Mouse (Mus musculus): ENCODE results near the gene Acap3. TPM values are rescaled to one million over a fixed set of nuclear protein-coding genes. Genes with fewer than 3 reads are reported as not detected.

Acap3 gene
- polyA plus RNA-seq (2012; rRNA removed): 29.1 and 31.9 TPM in 2 replicates

DNA sequence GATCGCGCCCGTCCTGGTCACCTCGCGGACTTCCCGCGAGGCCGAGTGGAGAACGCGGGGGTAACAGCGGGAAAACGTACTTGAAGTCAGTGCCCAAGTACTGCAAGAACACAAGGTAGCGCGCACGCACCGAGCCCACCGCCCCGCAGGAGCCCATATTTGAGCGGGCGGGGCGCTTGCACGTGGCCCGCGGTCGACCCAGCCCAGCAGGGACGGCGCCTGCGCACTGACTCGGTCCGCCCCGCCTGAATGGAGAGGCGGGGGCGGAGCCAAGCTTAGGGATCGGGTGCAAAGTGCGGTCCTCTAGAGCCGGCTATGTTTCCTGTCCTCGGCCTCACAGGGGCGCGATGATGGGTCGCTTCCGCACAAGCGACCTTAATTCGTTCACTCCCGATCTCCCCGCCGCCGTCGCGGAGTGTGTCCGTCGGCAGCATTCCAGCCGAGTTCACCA lies at the start of gene Acap3, which contains the start of gene Pusl1:
Acap3 (plus strand) TSS at position 272 of the 451 bp plus-strand sequence.
Pusl1 (minus strand) TSS at position 231 of the 451 bp plus-strand sequence.
- peaks cover 23% of the 10 kb centered on the region for H3K4me1 ChIP-seq (ENCODE audit: control insufficient read depth, insufficient read depth, insufficient read length)
- H3K27ac ChIP-seq (ENCODE audit: insufficient read depth, low read length): peak within 1 kb of the TSS; percentile 99
- peak within 1 kb of the TSS; percentile 91 for H3K4me3 ChIP-seq (ENCODE audit: extremely low read depth, insufficient read depth, insufficient read length)
- peak; percentile 90 to 95 for DNase-seq (ENCODE audit: low read depth in 1 of 2, low spot score in 2 of 2)
- peaks cover 13% of the 10 kb centered on the region for H3K36me3 ChIP-seq (ENCODE audit: control insufficient read depth, insufficient read depth, low read length)
- WGBS: under 1% methylated on average over 52 of the region's 52 CpGs
- TF ChIP-seq CTCF (IDR thresholded peaks at IDR 0.05; ENCODE audit: extremely low read depth, insufficient read depth, insufficient read length, insufficient replicate concordance) (no peak), POLR2A (IDR thresholded peaks at IDR 0.05; ENCODE audit: low read depth, low read length) (no peak)
- H3K27me3 ChIP-seq (ENCODE audit: control insufficient read depth, insufficient read depth, low read length): no peaks in the 10 kb centered on the region

DNA sequence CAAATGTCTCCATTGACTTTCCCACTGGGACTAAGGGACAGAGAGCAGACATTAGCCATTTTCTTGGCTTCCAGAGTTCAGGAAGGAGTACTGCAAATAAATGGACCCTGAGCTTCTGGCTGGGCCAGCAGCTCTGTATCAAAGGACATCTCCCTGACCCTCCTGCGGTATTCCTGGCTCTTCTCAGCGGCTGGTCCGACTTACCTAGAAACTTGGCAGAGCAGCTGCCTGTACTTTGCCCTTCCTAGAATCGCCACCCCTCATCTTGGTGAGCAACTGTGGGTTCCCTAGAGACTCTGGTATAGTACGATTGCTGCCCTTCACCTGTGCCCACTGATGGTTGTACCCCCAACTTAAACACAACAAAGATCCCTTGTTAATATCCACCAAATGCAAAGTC lies 48.4 kb upstream of the Acap3 start:
- no peak overlapping the region for H3K4me3 ChIP-seq (ENCODE audit: extremely low read depth, insufficient read depth, insufficient read length)
- WGBS: 92% methylated on average over 5 of the region's 5 CpGs

DNA sequence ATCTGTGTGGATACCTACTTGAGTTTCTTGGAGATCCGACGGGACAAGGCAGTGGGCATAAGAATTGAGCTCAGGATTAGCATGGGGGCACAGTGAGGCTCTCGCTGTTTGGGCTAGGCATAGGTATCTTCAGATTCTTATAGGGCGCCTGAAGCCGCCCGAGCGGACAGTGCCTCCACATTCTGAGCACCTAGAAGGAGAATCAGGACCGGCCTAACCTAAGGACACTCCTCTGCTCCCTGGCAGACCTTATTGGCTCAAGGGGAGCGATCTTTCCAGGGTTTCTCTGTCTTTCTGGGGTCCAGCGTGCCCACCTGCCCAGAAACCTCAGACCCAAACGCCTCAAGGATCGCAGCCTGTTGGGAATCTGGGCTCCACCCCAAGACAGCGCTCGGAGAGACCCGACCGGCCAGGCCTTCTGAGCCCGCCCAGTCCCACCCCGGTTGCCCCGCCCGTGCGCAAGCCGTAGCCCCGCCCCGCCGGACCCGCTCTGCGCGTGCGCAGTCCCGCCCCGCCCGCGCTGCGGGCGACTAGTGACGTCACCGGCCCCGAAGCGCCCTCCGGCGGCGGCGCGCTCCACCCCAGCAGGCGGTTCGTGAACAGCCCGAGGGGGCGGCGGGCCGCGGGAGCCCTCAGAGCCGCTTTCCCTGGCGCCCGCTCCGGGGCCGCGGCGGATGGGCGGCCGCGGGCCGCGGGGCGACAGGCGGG lies 44.6 kb upstream of the Acap3 start, which contains the start of gene Dvl1:
Dvl1 (plus strand) TSS at position 532 of the 708 bp plus-strand sequence.
- peaks cover 16% of the 10 kb centered on the region; the same call in 1 of the 2 replicates for H3K4me1 ChIP-seq (ENCODE audit: control insufficient read depth, insufficient read depth, insufficient read length)
- peak within 1 kb of the TSS; percentile 61 for H3K27ac ChIP-seq (ENCODE audit: insufficient read depth, low read length)
- no peaks in the 10 kb centered on the region for H3K27me3 ChIP-seq (ENCODE audit: control insufficient read depth, insufficient read depth, low read length)
- H3K36me3 ChIP-seq (ENCODE audit: control insufficient read depth, insufficient read depth, low read length): no peaks in the 10 kb centered on the region
- H3K4me3 ChIP-seq (ENCODE audit: extremely low read depth, insufficient read depth, insufficient read length): peak within 1 kb of the TSS; percentile 75
- peak; percentile 71 to 92 for DNase-seq (ENCODE audit: low read depth in 1 of 2, low spot score in 2 of 2)
- WGBS: 3% methylated on average over 64 of the region's 65 CpGs
- TF ChIP-seq CTCF (IDR thresholded peaks at IDR 0.05; ENCODE audit: extremely low read depth, insufficient read depth, insufficient read length, insufficient replicate concordance) (peak; percentile 40; the same call in 1 of the 2 replicates), POLR2A (IDR thresholded peaks at IDR 0.05; ENCODE audit: low read depth, low read length) (peak; percentile 49; the same call in 1 of the 2 replicates)

More for the DNA sequence above, 48.4 kb upstream of the Acap3 start:
- TF ChIP-seq POLR2A (IDR thresholded peaks at IDR 0.05; ENCODE audit: low read depth, low read length) (no peak), CTCF (IDR thresholded peaks at IDR 0.05; ENCODE audit: extremely low read depth, insufficient read depth, insufficient read length, insufficient replicate concordance) (no peak)
- H3K4me1 ChIP-seq (ENCODE audit: control insufficient read depth, insufficient read depth, insufficient read length): peaks cover 21% of the 10 kb centered on the region; the same call in 1 of the 2 replicates
- no peak overlapping the region for H3K27ac ChIP-seq (ENCODE audit: insufficient read depth, low read length)
- no peaks in the 10 kb centered on the region for H3K27me3 ChIP-seq (ENCODE audit: control insufficient read depth, insufficient read depth, low read length)
- no peaks in the 10 kb centered on the region for H3K36me3 ChIP-seq (ENCODE audit: control insufficient read depth, insufficient read depth, low read length)
- DNase-seq (ENCODE audit: low read depth in 1 of 2, low spot score in 2 of 2): no peak

DNA sequence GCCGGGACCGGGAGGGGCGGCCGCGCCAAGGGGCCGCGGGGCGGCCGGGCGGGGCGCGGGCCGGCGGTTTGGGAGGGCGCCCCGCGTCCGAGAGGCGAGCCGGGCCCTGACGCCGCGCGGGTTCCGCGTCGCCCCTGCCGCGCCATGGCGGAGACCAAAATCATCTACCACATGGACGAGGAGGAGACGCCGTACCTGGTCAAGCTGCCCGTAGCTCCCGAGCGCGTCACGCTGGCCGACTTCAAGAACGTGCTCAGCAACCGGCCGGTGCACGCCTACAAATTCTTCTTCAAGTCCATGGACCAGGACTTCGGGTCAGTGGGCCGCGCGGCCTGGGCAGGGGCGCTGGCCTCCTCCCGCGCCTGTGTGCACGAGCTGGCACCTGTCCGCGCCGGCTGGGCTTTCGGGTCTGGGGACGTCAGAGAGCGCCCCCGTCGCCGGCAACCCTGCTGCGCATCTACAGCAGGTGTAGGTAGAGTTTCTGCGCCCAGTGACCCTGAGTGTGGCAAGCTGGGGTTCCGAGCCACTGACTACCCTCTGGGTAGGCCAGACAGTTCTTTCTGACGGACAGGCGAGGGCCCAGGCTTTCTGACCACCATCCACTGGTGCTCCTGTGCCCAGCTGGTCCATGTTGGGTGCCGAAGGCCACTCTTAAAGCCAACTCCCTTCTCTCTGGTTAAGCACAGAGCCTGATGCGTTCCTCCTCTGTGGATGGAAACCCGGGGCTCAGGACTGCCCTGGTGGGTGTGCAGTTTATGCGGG lies 43.9 kb upstream of the Acap3 start:
- no peaks in the 10 kb centered on the region for H3K27me3 ChIP-seq (ENCODE audit: control insufficient read depth, insufficient read depth, low read length)
- no peaks in the 10 kb centered on the region for H3K36me3 ChIP-seq (ENCODE audit: control insufficient read depth, insufficient read depth, low read length)
- TF ChIP-seq CTCF (IDR thresholded peaks at IDR 0.05; ENCODE audit: extremely low read depth, insufficient read depth, insufficient read length, insufficient replicate concordance) (no peak), POLR2A (IDR thresholded peaks at IDR 0.05; ENCODE audit: low read depth, low read length) (no peak)
- DNase-seq (ENCODE audit: low read depth in 1 of 2, low spot score in 2 of 2): peak in 1 of 2 experiments; percentile 37
- peaks cover 16% of the 10 kb centered on the region; the same call in 1 of the 2 replicates for H3K4me1 ChIP-seq (ENCODE audit: control insufficient read depth, insufficient read depth, insufficient read length)
- H3K4me3 ChIP-seq (ENCODE audit: extremely low read depth, insufficient read depth, insufficient read length): peak overlapping the region; percentile 75
- WGBS: 3% methylated on average over 65 of the region's 69 CpGs
- H3K27ac ChIP-seq (ENCODE audit: insufficient read depth, low read length): no peak overlapping the region; the same call in 1 of the 2 replicates

DNA sequence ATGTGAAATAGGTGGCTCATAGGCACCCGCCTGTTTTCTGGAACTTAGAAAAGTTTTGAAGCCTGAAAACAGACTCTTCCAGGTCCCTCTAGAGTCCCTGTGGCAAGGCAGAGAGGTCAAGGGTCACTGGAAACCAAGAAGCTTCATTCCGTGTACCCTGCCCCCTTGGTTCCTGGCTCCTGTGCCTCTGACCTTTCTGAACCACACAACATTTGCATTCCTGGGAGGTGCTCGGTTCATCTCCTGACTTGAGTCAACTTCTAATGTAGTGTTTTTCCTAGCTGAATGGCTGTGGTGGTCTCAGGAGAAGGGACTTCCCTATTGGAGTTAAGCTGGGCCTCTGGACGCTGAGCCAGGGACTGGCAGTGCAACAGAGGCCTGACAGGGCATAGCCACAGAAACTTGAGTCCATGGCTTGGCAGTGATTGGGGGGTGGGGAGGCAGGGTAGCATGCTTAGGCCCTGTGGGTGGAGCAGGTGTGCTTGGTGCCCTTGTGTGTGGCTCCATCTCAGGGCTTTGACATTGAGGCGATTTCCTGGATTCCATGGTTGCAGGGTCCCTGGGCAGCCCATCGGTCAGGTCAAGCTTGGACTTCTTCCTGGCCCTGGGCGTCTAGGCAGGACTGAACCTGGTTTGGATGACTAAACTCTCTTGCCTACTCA lies 43.1 kb upstream of the Acap3 start:
- no peak for TF ChIP-seq POLR2A (IDR thresholded peaks at IDR 0.05; ENCODE audit: low read depth, low read length)
- TF ChIP-seq CTCF (IDR thresholded peaks at IDR 0.05; ENCODE audit: extremely low read depth, insufficient read depth, insufficient read length, insufficient replicate concordance): no peak
- peak overlapping the region; percentile 75; the same call in 1 of the 2 replicates for H3K4me3 ChIP-seq (ENCODE audit: extremely low read depth, insufficient read depth, insufficient read length)
- H3K27me3 ChIP-seq (ENCODE audit: control insufficient read depth, insufficient read depth, low read length): no peaks in the 10 kb centered on the region
- no peak for DNase-seq (ENCODE audit: low read depth in 1 of 2, low spot score in 2 of 2)
- 79% methylated on average over 7 of the region's 7 CpGs for WGBS
- H3K4me1 ChIP-seq (ENCODE audit: control insufficient read depth, insufficient read depth, insufficient read length): peaks cover 16% of the 10 kb centered on the region; the same call in 1 of the 2 replicates
- no peaks in the 10 kb centered on the region for H3K36me3 ChIP-seq (ENCODE audit: control insufficient read depth, insufficient read depth, low read length)
- H3K27ac ChIP-seq (ENCODE audit: insufficient read depth, low read length): no peak overlapping the region

DNA sequence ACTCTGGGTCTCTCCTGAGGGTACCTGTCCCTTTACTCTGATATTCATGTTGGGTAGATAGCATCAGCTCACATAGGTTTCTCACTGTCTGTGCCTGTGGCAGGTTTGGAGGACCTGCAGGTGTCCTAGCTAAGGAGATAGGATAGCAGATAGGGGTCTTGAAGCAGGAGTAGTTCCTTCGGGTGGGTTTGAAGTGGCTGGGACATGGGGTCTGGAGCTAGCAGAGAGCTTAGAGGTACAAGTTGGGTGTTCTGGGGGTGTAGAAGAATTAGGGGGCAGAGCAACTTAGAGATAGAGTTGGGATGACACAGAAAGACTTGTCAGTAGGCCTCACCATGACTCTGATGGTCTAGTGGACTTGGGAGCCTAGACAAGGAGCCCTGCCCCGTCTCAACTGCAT lies 42.2 kb upstream of the Acap3 start:
- no peaks in the 10 kb centered on the region for H3K27me3 ChIP-seq (ENCODE audit: control insufficient read depth, insufficient read depth, low read length)
- peaks cover 16% of the 10 kb centered on the region; the same call in 1 of the 2 replicates for H3K4me1 ChIP-seq (ENCODE audit: control insufficient read depth, insufficient read depth, insufficient read length)
- no peaks in the 10 kb centered on the region; the same call in 1 of the 2 replicates for H3K36me3 ChIP-seq (ENCODE audit: control insufficient read depth, insufficient read depth, low read length)
- TF ChIP-seq CTCF (IDR thresholded peaks at IDR 0.05; ENCODE audit: extremely low read depth, insufficient read depth, insufficient read length, insufficient replicate concordance) (no peak), POLR2A (IDR thresholded peaks at IDR 0.05; ENCODE audit: low read depth, low read length) (no peak)
- 75% methylated on average over 2 of the region's 2 CpGs for WGBS
- H3K27ac ChIP-seq (ENCODE audit: insufficient read depth, low read length): no peak overlapping the region
- DNase-seq (ENCODE audit: low read depth in 1 of 2, low spot score in 2 of 2): no peak
- H3K4me3 ChIP-seq (ENCODE audit: extremely low read depth, insufficient read depth, insufficient read length): no peak overlapping the region
